Mouse (Mus musculus): ENCODE measurements around the gene Mdh1. TPM values are rescaled to one million over a fixed set of nuclear protein-coding genes. Genes with fewer than 3 reads are reported as not detected.
"Not testable (repeated sequence)": the region's sequence is repeated elsewhere in the genome, so short reads cannot be mapped to it uniquely, and the experiment has no call there.

Mdh1 gene
- polyA plus RNA-seq, 1 experiment from 2014 or later: 497 TPM

- H3K9me3 ChIP-seq (ENCODE audit: control insufficient read depth, low read length): no peaks in the 10 kb centered on the region
Measured at GRCm38 (mm10) chr11:21549052-21549451, 23.1 kb downstream of the Mdh1 start.

GRCm38 (mm10) chr11:21547518-21547917 lies 24.6 kb downstream of the Mdh1 start:
- no peak for ATAC-seq
- no peaks in the 10 kb centered on the region for H3K9me3 ChIP-seq (ENCODE audit: control insufficient read depth, low read length)
- H3K4me3 ChIP-seq (replicated peaks; ENCODE audit: low read length): no peak overlapping the region
- no peaks in the 10 kb centered on the region for H3K4me1 ChIP-seq (replicated peaks; ENCODE audit: control insufficient read depth, insufficient read depth, low read length)
- no peak overlapping the region for H3K9ac ChIP-seq (replicated peaks; ENCODE audit: low read depth, low read length)
- no peaks in the 10 kb centered on the region for H3K27me3 ChIP-seq (replicated peaks; ENCODE audit: control insufficient read depth, insufficient read depth, low read length)
- no peak overlapping the region for H3K27ac ChIP-seq (ENCODE audit: low read length)
- no peaks in the 10 kb centered on the region for H3K36me3 ChIP-seq (ENCODE audit: control insufficient read depth, insufficient read depth)
- no peak overlapping the region for H3K4me2 ChIP-seq (ENCODE audit: low read length)

More at GRCm38 (mm10) chr11:21549052-21549451, 23.1 kb downstream of the Mdh1 start:
- no peak overlapping the region for H3K4me3 ChIP-seq (replicated peaks; ENCODE audit: low read length)
- H3K27ac ChIP-seq (ENCODE audit: low read length): no peak overlapping the region
- ATAC-seq: no peak
- 90% methylated on average over 2 of the region's 2 CpGs for WGBS
- H3K27me3 ChIP-seq (replicated peaks; ENCODE audit: control insufficient read depth, insufficient read depth, low read length): no peaks in the 10 kb centered on the region
- H3K4me1 ChIP-seq (replicated peaks; ENCODE audit: control insufficient read depth, insufficient read depth, low read length): no peaks in the 10 kb centered on the region
- H3K9ac ChIP-seq (replicated peaks; ENCODE audit: low read depth, low read length): no peak overlapping the region
- H3K36me3 ChIP-seq (ENCODE audit: control insufficient read depth, insufficient read depth): no peaks in the 10 kb centered on the region
- no peak overlapping the region for H3K4me2 ChIP-seq (ENCODE audit: low read length)

GRCm38 (mm10) chr11:21546671-21547070 lies 25.5 kb downstream of the Mdh1 start:
- H3K4me3 ChIP-seq (replicated peaks; ENCODE audit: low read length): no peak overlapping the region
- no peak overlapping the region for H3K27ac ChIP-seq (ENCODE audit: low read length)
- no peaks in the 10 kb centered on the region for H3K27me3 ChIP-seq (replicated peaks; ENCODE audit: control insufficient read depth, insufficient read depth, low read length)
- H3K9ac ChIP-seq (replicated peaks; ENCODE audit: low read depth, low read length): no peak overlapping the region
- H3K9me3 ChIP-seq (ENCODE audit: control insufficient read depth, low read length): no peaks in the 10 kb centered on the region
- H3K4me2 ChIP-seq (ENCODE audit: low read length): no peak overlapping the region
- H3K4me1 ChIP-seq (replicated peaks; ENCODE audit: control insufficient read depth, insufficient read depth, low read length): no peaks in the 10 kb centered on the region
- 79% methylated on average over 1 of the region's 1 CpGs for WGBS
- no peak for ATAC-seq
- H3K36me3 ChIP-seq (ENCODE audit: control insufficient read depth, insufficient read depth): no peaks in the 10 kb centered on the region

- ATAC-seq: no peak
- H3K9me3 ChIP-seq (ENCODE audit: control insufficient read depth, low read length): no peaks in the 10 kb centered on the region
- no peaks in the 10 kb centered on the region for H3K27me3 ChIP-seq (replicated peaks; ENCODE audit: control insufficient read depth, insufficient read depth, low read length)
- no peak overlapping the region for H3K9ac ChIP-seq (replicated peaks; ENCODE audit: low read depth, low read length)
- H3K4me3 ChIP-seq (replicated peaks; ENCODE audit: low read length): no peak overlapping the region
- no peaks in the 10 kb centered on the region for H3K4me1 ChIP-seq (replicated peaks; ENCODE audit: control insufficient read depth, insufficient read depth, low read length)
- H3K4me2 ChIP-seq (ENCODE audit: low read length): no peak overlapping the region
- no peaks in the 10 kb centered on the region for H3K36me3 ChIP-seq (ENCODE audit: control insufficient read depth, insufficient read depth)
- no peak overlapping the region for H3K27ac ChIP-seq (ENCODE audit: low read length)
Measured at GRCm38 (mm10) chr11:21545951-21546350, 26.2 kb downstream of the Mdh1 start.

GRCm38 (mm10) chr11:21545021-21545420 lies 27.1 kb downstream of the Mdh1 start:
- WGBS: 58% methylated on average over 2 of the region's 2 CpGs
- Histone ChIP-seq H3K4me2 (ENCODE audit: low read length) (no peak overlapping the region), H3K9ac (replicated peaks; ENCODE audit: low read depth, low read length) (no peak overlapping the region), H3K9me3 (ENCODE audit: control insufficient read depth, low read length) (no peaks in the 10 kb centered on the region), H3K4me3 (replicated peaks; ENCODE audit: low read length) (no peak overlapping the region), H3K36me3 (ENCODE audit: control insufficient read depth, insufficient read depth) (no peaks in the 10 kb centered on the region), H3K27me3 (replicated peaks; ENCODE audit: control insufficient read depth, insufficient read depth, low read length) (no peaks in the 10 kb centered on the region), H3K4me1 (replicated peaks; ENCODE audit: control insufficient read depth, insufficient read depth, low read length) (no peaks in the 10 kb centered on the region), H3K27ac (ENCODE audit: low read length) (no peak overlapping the region)
- ATAC-seq: peak; percentile 67; the same call in 1 of the 2 replicates

- 74% methylated on average over 5 of the region's 5 CpGs for WGBS
Measured at GRCm38 (mm10) chr11:21542731-21543130, 29.4 kb downstream of the Mdh1 start.

GRCm38 (mm10) chr11:21540622-21541021 lies 31.5 kb downstream of the Mdh1 start:
- ATAC-seq: no peak
- Histone ChIP-seq H3K27ac (ENCODE audit: low read length) (no peak overlapping the region), H3K4me3 (replicated peaks; ENCODE audit: low read length) (no peak overlapping the region), H3K36me3 (ENCODE audit: control insufficient read depth, insufficient read depth) (no peaks in the 10 kb centered on the region), H3K9me3 (ENCODE audit: control insufficient read depth, low read length) (no peaks in the 10 kb centered on the region), H3K27me3 (replicated peaks; ENCODE audit: control insufficient read depth, insufficient read depth, low read length) (no peaks in the 10 kb centered on the region), H3K4me1 (replicated peaks; ENCODE audit: control insufficient read depth, insufficient read depth, low read length) (no peaks in the 10 kb centered on the region), H3K4me2 (ENCODE audit: low read length) (no peak overlapping the region), H3K9ac (replicated peaks; ENCODE audit: low read depth, low read length) (no peak overlapping the region)
- 99% methylated on average over 2 of the region's 2 CpGs for WGBS

More at GRCm38 (mm10) chr11:21542731-21543130, 29.4 kb downstream of the Mdh1 start:
- no peaks in the 10 kb centered on the region for H3K4me1 ChIP-seq (replicated peaks; ENCODE audit: control insufficient read depth, insufficient read depth, low read length)
- no peaks in the 10 kb centered on the region for H3K36me3 ChIP-seq (ENCODE audit: control insufficient read depth, insufficient read depth)
- H3K4me3 ChIP-seq (replicated peaks; ENCODE audit: low read length): no peak overlapping the region
- no peak overlapping the region for H3K4me2 ChIP-seq (ENCODE audit: low read length)
- H3K9ac ChIP-seq (replicated peaks; ENCODE audit: low read depth, low read length): no peak overlapping the region
- ATAC-seq: no peak
- H3K27me3 ChIP-seq (replicated peaks; ENCODE audit: control insufficient read depth, insufficient read depth, low read length): no peaks in the 10 kb centered on the region
- no peak overlapping the region for H3K27ac ChIP-seq (ENCODE audit: low read length)
- no peaks in the 10 kb centered on the region for H3K9me3 ChIP-seq (ENCODE audit: control insufficient read depth, low read length)

- 74% methylated on average over 2 of the region's 2 CpGs for WGBS
Measured at GRCm38 (mm10) chr11:21540072-21540471, 32.1 kb downstream of the Mdh1 start.

GRCm38 (mm10) chr11:21530856-21531255 lies 41.3 kb downstream of the Mdh1 start:
- not testable (repeated sequence) for H3K4me1 ChIP-seq (replicated peaks; ENCODE audit: control insufficient read depth, insufficient read depth, low read length); ATAC-seq; H3K36me3 ChIP-seq (ENCODE audit: control insufficient read depth, insufficient read depth); H3K9me3 ChIP-seq (ENCODE audit: control insufficient read depth, low read length); H3K27ac ChIP-seq (ENCODE audit: low read length); H3K27me3 ChIP-seq (replicated peaks; ENCODE audit: control insufficient read depth, insufficient read depth, low read length); H3K9ac ChIP-seq (replicated peaks; ENCODE audit: low read depth, low read length); H3K4me2 ChIP-seq (ENCODE audit: low read length); H3K4me3 ChIP-seq (replicated peaks; ENCODE audit: low read length)
- 85% methylated on average over 2 of the region's 2 CpGs for WGBS

More at GRCm38 (mm10) chr11:21540072-21540471, 32.1 kb downstream of the Mdh1 start:
- ATAC-seq: no peak
- Histone ChIP-seq H3K27ac (ENCODE audit: low read length) (no peak overlapping the region), H3K36me3 (ENCODE audit: control insufficient read depth, insufficient read depth) (no peaks in the 10 kb centered on the region), H3K4me1 (replicated peaks; ENCODE audit: control insufficient read depth, insufficient read depth, low read length) (no peaks in the 10 kb centered on the region), H3K9me3 (ENCODE audit: control insufficient read depth, low read length) (no peaks in the 10 kb centered on the region), H3K4me2 (ENCODE audit: low read length) (no peak overlapping the region), H3K27me3 (replicated peaks; ENCODE audit: control insufficient read depth, insufficient read depth, low read length) (no peaks in the 10 kb centered on the region), H3K4me3 (replicated peaks; ENCODE audit: low read length) (no peak overlapping the region), H3K9ac (replicated peaks; ENCODE audit: low read depth, low read length) (no peak overlapping the region)
